Mouse (Mus musculus) urinary bladder, adult 2 months (tissue): ENCODE data around the gene Adh6a. TPM values are rescaled to one million over a fixed set of nuclear protein-coding genes. Genes with fewer than 3 reads are reported as not detected.

ENCODE experiments used
- DNase-seq: peaks from one replicate; pipeline ENCODE4 v3.0.0; 2022; ENCODE audit warnings: low spot score
- polyA plus RNA-seq: library from polyadenylated mRNA; depleted of rRNA; stranded (reverse); fragments of >200 nt; gene quantifications from 2 replicates; pipeline ENCODE4 v1.2.3, GENCODE M21; 2012; rRNA removed

The Adh6a gene
- polyA plus RNA-seq, result 0.32 and 0.54 TPM in 2 replicates

GRCm38 (mm10) chr3:138312965-138313364 is at the start of gene Adh6a:
Gene Adh6a, plus strand, starts transcription at chr3:138313286.
- no peak for DNase-seq

DNA sequence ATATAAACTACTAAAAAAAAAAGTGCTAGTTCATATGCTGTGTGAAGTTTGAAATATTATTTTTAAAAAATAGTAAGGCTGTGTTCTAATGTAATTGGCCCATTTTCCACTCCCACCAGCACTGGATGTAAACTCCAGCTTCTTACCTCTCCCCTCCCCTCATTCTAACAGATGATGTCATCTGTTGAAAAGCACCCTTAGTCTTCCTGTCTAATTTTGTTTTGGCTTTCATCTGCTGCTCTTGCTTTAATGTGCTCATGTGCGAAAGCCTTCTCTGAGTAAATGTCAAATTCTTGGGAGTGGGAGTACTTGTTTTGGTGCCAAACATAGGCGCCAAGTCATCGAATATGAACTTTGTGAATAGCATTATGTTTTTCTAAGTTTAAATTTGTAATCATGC is 48.4 kb upstream of the Adh6a start:
- DNase-seq, result no peak

- no peak for DNase-seq
Measured at GRCm38 (mm10) chr3:138270507-138270906, 42.6 kb upstream of the Adh6a start.

DNA sequence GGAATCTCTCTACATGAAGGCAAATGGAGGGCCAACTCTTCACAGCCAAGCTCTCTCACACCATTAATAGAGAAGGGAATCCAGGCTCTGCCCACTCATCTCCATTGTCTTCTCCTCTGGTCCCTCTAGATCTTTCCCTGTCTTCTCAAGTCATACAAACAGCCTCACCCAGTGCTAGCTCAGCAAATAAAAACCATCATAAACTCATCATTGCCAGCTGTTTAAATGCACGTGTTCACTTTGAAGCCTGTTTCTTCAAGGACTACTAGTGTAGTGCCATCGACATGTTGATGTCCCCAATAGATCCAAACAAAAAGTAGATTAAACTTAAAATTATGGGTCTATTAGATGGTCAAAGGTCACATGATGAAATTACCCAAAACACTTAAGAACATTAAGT is 41.8 kb upstream of the Adh6a start:
- no peak for DNase-seq

DNA sequence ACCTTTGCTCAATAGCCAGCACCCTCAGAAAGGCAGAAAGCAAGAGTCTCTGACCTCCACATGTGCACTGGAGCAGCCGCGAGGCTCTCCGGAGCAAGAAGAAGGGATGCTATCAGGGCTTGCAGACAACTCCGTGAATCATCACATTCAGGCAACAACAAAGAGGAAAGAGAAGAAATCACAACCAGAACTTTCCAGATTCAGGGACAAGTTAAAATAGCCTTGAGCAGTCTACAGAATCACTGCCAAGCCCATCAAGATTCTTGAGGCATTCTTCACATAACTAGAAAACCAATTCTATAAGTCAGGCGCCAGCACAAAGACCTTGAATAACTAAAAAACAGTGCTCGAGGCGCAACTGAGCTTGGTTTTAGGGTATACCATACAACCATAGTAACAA is 40.0 kb upstream of the Adh6a start:
- no peak for DNase-seq

DNA sequence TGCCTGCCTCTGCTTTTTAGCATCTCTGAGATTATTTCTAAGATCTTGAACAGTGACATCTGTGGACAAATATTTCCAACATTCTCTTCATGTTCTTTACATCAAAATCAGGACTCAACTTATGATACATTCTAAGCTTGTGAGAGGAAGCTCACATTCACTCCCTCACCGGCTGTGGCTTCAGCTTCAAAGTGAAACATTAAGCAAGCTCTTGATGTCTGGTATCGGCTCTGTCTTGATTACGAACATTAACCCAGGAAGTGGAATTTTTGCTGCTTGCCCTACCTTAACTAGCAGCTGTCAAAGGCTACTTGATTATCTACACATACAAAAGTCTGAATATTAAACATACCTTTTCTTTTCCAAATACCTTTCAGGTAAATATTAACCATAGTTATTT is 38.0 kb upstream of the Adh6a start:
- DNase-seq, result no peak

DNA sequence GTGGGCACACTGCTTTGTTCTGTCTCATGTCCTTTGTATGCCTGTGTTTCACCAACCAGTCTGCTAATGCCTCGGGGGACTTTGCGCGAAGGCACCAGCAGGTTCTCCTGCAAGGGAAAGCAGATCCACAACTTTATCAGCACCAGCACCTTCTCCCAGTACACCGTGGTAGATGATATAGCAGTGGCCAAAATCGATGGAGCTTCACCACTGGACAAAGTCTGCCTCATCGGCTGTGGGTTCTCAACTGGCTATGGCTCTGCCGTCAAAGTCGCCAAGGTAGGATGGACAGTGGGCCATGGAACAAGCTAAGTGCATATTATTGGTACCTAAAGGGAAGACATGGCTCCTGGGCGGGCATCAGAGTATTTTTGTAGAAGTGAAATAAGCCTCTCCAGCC is 30.5 kb upstream of the Adh6a start:
- no peak for DNase-seq

- no peak for DNase-seq
Measured at GRCm38 (mm10) chr3:138283831-138284230, 29.3 kb upstream of the Adh6a start.

GRCm38 (mm10) chr3:138285986-138286385 is 27.1 kb upstream of the Adh6a start:
- no peak for DNase-seq

- DNase-seq, result no peak
Measured at GRCm38 (mm10) chr3:138287686-138288085, 25.4 kb upstream of the Adh6a start.

DNA sequence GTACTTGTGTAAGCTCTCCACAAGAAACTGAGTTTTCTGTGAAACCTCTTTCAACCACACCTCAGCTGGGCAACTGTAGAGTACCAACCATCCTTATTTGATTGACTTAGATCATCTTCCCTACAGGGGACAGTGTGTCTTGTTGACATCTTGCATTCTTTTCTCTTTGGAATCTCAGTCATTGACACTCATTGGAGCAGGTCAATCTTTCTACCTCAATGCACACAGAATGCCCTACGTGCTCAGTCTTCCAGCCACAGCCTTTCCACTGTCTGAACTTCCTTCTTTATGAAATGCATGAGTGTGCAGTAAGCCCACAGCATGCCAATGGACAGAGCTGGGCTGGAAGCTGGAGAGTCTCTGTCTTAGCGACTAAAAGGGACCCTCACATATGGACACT is 22.4 kb upstream of the Adh6a start:
- DNase-seq, result no peak

DNA sequence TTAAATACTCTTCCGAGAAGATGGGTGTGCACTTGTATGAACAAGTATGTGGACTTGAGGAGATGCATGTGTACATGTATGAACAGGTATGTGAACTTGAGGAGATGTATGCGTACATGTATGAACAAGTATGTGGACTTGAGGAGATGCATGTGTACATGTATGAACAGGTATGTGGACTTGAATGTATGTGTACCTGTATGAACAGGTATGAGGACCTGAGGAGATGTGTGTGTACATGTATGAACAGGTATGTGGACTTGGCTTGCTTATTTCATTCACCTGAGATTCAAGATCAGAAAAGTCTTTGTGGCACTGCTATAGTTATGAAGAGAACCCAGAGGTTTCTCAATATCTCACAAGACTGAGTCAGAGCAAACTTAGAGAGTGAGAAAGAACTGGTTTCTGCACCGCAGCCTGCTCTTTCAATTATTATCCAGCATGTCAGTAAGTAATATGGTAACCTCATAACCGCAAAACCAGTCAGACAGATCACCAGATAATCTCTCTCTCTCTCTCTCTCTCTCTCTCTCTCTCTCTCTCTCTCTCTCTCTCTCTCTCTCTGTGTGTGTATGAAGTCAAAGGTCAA is 21.5 kb upstream of the Adh6a start:
- DNase-seq, result no peak

- no peak for DNase-seq
Measured at GRCm38 (mm10) chr3:138293298-138293895, 19.7 kb upstream of the Adh6a start.

GRCm38 (mm10) chr3:138300130-138300529 is 13.0 kb upstream of the Adh6a start:
- no peak for DNase-seq

DNA sequence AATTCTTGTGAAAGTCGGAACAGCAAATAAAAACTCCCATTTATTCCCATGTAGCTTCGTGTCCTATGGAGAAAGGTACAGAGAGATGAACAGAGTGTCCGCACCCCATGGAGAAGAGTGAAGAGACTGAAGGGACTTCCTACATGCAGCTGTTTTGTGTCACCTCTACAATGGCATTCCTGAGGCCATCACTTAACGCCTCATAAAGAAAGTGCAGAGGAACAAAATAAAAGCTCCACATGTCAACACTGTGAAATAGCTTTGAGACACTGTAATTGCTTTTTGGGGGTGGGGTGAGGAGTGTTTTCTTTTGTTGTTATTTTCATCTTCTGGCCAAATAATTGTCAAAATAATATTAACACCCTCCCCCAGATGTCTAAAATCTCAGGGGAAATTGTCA is 10.4 kb upstream of the Adh6a start:
- DNase-seq, result no peak

DNA sequence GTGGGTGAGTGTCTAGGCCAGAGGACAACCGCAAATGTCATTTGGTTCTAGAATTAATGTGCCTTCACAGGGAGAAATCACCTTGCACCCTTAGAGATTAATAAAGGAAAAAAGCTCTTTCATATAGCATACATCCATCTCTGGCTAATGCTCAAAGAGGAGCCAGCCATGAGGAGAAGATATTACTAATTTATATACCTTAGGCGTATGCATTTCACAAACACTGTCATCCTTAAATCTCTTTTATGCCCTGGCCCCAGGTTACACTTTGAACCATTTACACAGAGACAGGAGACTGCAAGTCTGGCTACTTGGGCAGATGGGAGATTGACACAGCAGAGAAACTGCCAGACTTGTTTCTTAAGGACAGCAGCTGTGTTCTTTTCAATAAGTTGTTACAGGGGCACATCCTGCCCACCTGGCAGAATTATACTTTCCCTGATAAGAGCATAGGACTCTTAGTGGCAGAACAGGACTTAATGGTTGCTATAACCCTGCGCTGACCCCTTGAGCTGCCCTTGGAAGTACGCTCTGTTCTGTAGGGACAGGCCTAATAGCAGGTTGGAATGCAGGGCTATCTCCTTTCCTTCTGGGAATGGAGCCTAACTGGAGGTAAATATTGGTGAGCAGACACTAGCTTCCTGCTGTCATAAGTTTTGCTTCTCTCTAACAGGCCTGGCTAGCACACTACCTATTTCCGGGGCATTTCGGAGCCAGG is 9.2 kb upstream of the Adh6a start:
- DNase-seq, result no peak

DNA sequence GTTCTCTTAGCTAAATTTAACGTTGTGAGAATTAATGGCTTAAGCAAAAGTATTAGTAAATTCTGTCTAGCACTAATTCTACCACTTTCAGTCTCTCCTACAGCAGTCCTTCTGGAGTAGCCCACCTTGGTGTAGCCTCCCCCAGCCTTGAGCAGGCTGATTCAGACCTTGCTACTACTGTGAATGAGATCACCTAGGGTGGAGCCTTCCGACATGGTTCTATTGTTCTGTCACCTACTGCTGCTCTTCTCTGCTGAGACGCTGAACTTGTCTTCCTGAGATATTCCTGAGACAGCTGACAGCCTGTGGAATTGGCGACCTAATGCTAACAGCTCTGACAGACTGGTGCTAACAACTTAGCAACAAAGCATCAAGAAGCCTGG is 8.6 kb upstream of the Adh6a start:
- no peak for DNase-seq

DNA sequence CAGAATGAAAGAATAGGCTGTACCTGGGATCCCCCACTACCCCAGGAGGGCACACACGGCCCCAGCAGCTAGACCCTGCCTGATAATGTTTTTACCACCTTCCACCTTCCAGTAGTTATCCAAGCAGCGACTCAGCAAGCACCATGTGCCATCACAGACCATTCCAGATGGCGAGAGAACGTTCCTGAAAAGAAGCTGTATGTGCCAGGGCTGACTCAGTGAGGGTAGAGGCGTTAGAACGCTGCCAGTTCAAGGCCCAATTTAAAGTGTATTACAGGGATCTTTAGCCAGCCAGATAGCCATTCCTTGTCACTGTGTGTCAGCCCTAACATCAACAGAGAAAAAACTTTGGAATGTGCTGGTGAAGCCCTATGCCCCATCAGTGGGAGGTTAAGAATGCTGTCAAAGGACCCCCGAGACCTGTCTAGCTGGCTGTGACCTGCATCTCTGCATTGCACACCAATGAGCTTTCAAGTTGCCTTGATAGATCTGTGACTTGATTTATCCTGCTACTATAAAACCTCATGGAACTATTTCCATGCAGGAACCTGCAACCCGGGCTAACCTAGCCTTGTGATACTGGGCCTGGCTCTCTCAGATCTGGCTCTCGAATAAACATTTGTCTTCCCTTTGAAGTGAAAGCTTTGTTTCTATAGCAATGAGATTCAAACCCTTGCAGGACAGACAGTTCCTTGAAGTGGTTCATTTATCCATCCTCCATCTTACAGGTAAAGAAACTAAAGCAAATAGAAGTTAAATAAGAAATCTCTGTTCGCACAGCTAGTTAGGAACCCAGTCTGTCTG is 7.4 kb upstream of the Adh6a start:
- DNase-seq, result no peak

DNA sequence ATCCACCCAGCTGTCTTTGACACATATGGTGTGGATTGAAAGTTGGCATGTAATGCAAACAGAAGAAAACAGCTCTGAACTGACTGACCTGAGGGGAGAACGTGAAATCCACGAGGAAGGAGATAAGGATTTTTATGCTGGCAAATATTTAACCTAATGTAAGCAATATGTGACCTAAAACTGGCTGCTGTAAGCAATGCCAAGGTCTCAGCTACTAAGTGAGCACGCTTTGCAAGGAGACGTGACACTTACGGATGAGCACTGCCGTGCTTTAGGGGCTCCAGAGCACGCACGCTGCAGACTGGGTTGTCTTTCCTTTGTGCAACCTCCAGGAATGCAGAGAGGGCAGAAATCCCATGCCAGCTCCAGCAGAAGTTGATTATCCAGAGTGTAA is 6.8 kb upstream of the Adh6a start:
- no peak for DNase-seq

GRCm38 (mm10) chr3:138309910-138310309 is 3.2 kb upstream of the Adh6a start:
- DNase-seq, result no peak

GRCm38 (mm10) chr3:138311015-138311414 is 2.1 kb upstream of the Adh6a start:
- no peak for DNase-seq

- DNase-seq, result no peak
Measured at GRCm38 (mm10) chr3:138316908-138317472, 3.9 kb downstream of the Adh6a start.
